Mouse (Mus musculus) ES-Bruce4 (cell line): ENCODE results near the gene Adtrp. TPM values are rescaled to one million over a fixed set of nuclear protein-coding genes. Genes with fewer than 3 reads are reported as not detected.

Experiments used
- H3K27ac ChIP-seq: 2 replicates; pipeline ENCODE4 v1.5.1; 2012; ENCODE audit warnings: low read length, inconsistent platforms; ENCODE audit not compliant: insufficient read depth
- H3K27me3 ChIP-seq: 2 replicates; pipeline ENCODE4 v1.6.1; 2012; ENCODE audit warnings: mild to moderate bottlenecking, low read length, inconsistent platforms; ENCODE audit not compliant: control insufficient read depth, poor library complexity, insufficient read depth, severe bottlenecking
- H3K36me3 ChIP-seq: 2 replicates; pipeline ENCODE4 v1.6.1; 2012; ENCODE audit warnings: inconsistent platforms, mild to moderate bottlenecking, low read length, moderate library complexity; ENCODE audit not compliant: control insufficient read depth, poor library complexity, insufficient read depth, severe bottlenecking
- H3K4me1 ChIP-seq: one replicate; pipeline ENCODE4 v1.8.1; 2011; ENCODE audit warnings: low read length; ENCODE audit not compliant: control insufficient read depth, insufficient read depth
- H3K4me3 ChIP-seq: 2 replicates; pipeline ENCODE4 v1.5.1; 2011; ENCODE audit warnings: low read depth, mild to moderate bottlenecking, low read length
- H3K9ac ChIP-seq: 2 replicates; pipeline ENCODE4 v1.6.1; 2012; ENCODE audit warnings: low read depth, mild to moderate bottlenecking, inconsistent platforms; ENCODE audit not compliant: poor library complexity, severe bottlenecking
- H3K9me3 ChIP-seq: replicated peaks from 2 replicates; pipeline ENCODE4 v1.6.1; 2012; ENCODE audit warnings: mild to moderate bottlenecking, low read length, inconsistent platforms; ENCODE audit not compliant: control insufficient read depth, poor library complexity, insufficient read depth, severe bottlenecking
- CTCF ChIP-seq: IDR thresholded peaks from one replicate; pipeline ENCODE4 v1.8.1; 2011; ENCODE audit warnings: low read depth, low read length
- EP300 ChIP-seq: IDR thresholded peaks from 2 replicates; pipeline ENCODE4 v1.6.1; 2011; ENCODE audit warnings: low read depth, low read length; ENCODE audit not compliant: insufficient read depth
- POLR2A ChIP-seq: IDR thresholded peaks from one replicate; pipeline ENCODE4 v1.8.1; 2011; ENCODE audit warnings: low read length; ENCODE audit not compliant: insufficient read depth
- polyA plus RNA-seq: library from polyadenylated mRNA; stranded (reverse); fragments of >200 nt; gene quantifications from 2 replicates; pipeline ENCODE4 v1.2.4, GENCODE M21; 2011; ENCODE audit warnings: low read depth; ENCODE audit not compliant: missing spikeins, insufficient read depth, insufficient read length

Adtrp gene
- polyA plus RNA-seq, 1 experiment: 2.2 TPM

GRCm38 (mm10) chr13:41819484-41819883, 28.0 kb downstream of the Adtrp start:
- Histone ChIP-seq H3K27me3 (no peaks in the 10 kb centered on the region), H3K4me1 (no peaks in the 10 kb centered on the region), H3K4me3 (no peak overlapping the region), H3K9ac (no peak overlapping the region), H3K36me3 (no peaks in the 10 kb centered on the region), H3K27ac (no peak overlapping the region), H3K9me3 (no peaks in the 10 kb centered on the region)
- no peak for TF ChIP-seq EP300
- TF ChIP-seq CTCF: no peak
- no peak for TF ChIP-seq POLR2A

- Histone ChIP-seq H3K27me3 (no peaks in the 10 kb centered on the region), H3K4me1 (no peaks in the 10 kb centered on the region), H3K27ac (no peak overlapping the region), H3K36me3 (no peaks in the 10 kb centered on the region), H3K9ac (no peak overlapping the region), H3K9me3 (no peaks in the 10 kb centered on the region), H3K4me3 (no peak overlapping the region)
- TF ChIP-seq POLR2A: no peak
- TF ChIP-seq EP300: no peak
- TF ChIP-seq CTCF: no peak
These were observed 29.9 kb downstream of the Adtrp start for GRCm38 (mm10) chr13:41817583-41817982.

- no peak overlapping the region for H3K9ac ChIP-seq
- no peaks in the 10 kb centered on the region for H3K36me3 ChIP-seq
- no peak overlapping the region for H3K4me3 ChIP-seq
- H3K9me3 ChIP-seq: no peaks in the 10 kb centered on the region
- H3K27me3 ChIP-seq: no peaks in the 10 kb centered on the region
- H3K4me1 ChIP-seq: no peaks in the 10 kb centered on the region
- H3K27ac ChIP-seq: no peak overlapping the region
- no peak for TF ChIP-seq CTCF
- TF ChIP-seq EP300: no peak
- no peak for TF ChIP-seq POLR2A
These were observed 30.8 kb downstream of the Adtrp start for GRCm38 (mm10) chr13:41816643-41817042.

GRCm38 (mm10) chr13:41810776-41811175, 36.7 kb downstream of the Adtrp start:
- Histone ChIP-seq H3K27ac (no peak overlapping the region), H3K4me1 (no peaks in the 10 kb centered on the region), H3K36me3 (no peaks in the 10 kb centered on the region), H3K9ac (no peak overlapping the region), H3K4me3 (no peak overlapping the region), H3K9me3 (no peaks in the 10 kb centered on the region), H3K27me3 (no peaks in the 10 kb centered on the region)
- TF ChIP-seq POLR2A (no peak), CTCF (no peak), EP300 (no peak)

- H3K9ac ChIP-seq: no peak overlapping the region
- no peaks in the 10 kb centered on the region for H3K9me3 ChIP-seq
- no peak overlapping the region for H3K4me3 ChIP-seq
- no peak for TF ChIP-seq EP300
- no peaks in the 10 kb centered on the region for H3K36me3 ChIP-seq
- H3K27ac ChIP-seq: no peak overlapping the region
- H3K27me3 ChIP-seq: no peaks in the 10 kb centered on the region
- H3K4me1 ChIP-seq: no peaks in the 10 kb centered on the region
These were observed 39.7 kb downstream of the Adtrp start for GRCm38 (mm10) chr13:41807815-41808214.

DNA sequence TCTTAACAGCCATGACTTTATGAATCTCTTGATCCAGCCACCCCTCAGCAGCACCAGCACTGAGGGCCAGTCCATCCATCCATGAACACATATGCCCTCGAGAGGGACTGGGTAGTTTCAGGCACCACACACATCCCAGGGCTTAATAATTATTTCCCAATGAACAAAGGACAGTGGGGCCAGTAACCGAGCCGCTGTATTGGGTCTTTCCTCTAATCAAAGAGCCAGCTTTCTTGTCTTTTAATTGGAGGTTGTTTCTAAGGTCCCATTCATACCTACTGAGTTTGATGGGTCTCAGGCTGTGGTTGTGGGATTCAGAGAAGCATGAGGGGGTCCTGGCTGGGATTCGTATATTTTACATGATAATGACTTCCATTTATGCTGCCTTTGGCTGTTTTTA, 40.2 kb downstream of the Adtrp start:
- no peak overlapping the region for H3K9ac ChIP-seq
- no peak overlapping the region for H3K27ac ChIP-seq
- H3K27me3 ChIP-seq: no peaks in the 10 kb centered on the region
- no peak overlapping the region for H3K4me3 ChIP-seq
- H3K4me1 ChIP-seq: no peaks in the 10 kb centered on the region
- TF ChIP-seq CTCF (no peak), POLR2A (no peak), EP300 (no peak)
- no peaks in the 10 kb centered on the region for H3K9me3 ChIP-seq
- no peaks in the 10 kb centered on the region for H3K36me3 ChIP-seq
